Mouse (Mus musculus): ENCODE data around the gene Cstf3. TPM values are rescaled to one million over a fixed set of nuclear protein-coding genes. Genes with fewer than 3 reads are reported as not detected.

Gene Cstf3
- polyA plus RNA-seq, 1 experiment from 2014 or later, result 106 TPM

- Histone ChIP-seq H3K4me2 (ENCODE audit: low read depth, low read length, severe bottlenecking) (no peak overlapping the region), H3K36me3 (ENCODE audit: control insufficient read depth, insufficient read depth, low read length) (no peaks in the 10 kb centered on the region; the same call in 1 of the 2 replicates), H3K9me3 (ENCODE audit: control insufficient read depth, low read length) (no peaks in the 10 kb centered on the region), H3K4me1 (replicated peaks; ENCODE audit: control insufficient read depth, insufficient read depth, low read length) (no peaks in the 10 kb centered on the region), H3K4me3 (ENCODE audit: low read depth, low read length) (no peak overlapping the region), H3K27ac (ENCODE audit: low read depth, low read length) (no peak overlapping the region), H3K27me3 (ENCODE audit: control insufficient read depth, insufficient read depth, low read length) (no peaks in the 10 kb centered on the region), H3K9ac (ENCODE audit: low read length) (no peak overlapping the region)
- WGBS, result 93% methylated on average over 4 of the region's 4 CpGs
- DNase-seq (ENCODE audit: low spot score), result no peak
- ATAC-seq (replicated peaks; ENCODE audit: low FRiP score), result no peak
These were observed 25.8 kb downstream of the Cstf3 start for GRCm38 (mm10) chr2:104615985-104616711.

GRCm38 (mm10) chr2:104658659-104659058 lies 68.3 kb downstream of the Cstf3 start:
- WGBS, result 93% methylated on average over 1 of the region's 1 CpGs
- no peak overlapping the region for H3K27ac ChIP-seq (ENCODE audit: low read depth, low read length)
- no peak for ATAC-seq (replicated peaks; ENCODE audit: low FRiP score)
- H3K4me3 ChIP-seq (ENCODE audit: low read depth, low read length), result no peak overlapping the region
- H3K27me3 ChIP-seq (ENCODE audit: control insufficient read depth, insufficient read depth, low read length), result no peaks in the 10 kb centered on the region
- no peaks in the 10 kb centered on the region for H3K4me1 ChIP-seq (replicated peaks; ENCODE audit: control insufficient read depth, insufficient read depth, low read length)
- no peak overlapping the region for H3K9ac ChIP-seq (ENCODE audit: low read length)
- no peaks in the 10 kb centered on the region for H3K9me3 ChIP-seq (ENCODE audit: control insufficient read depth, low read length)
- H3K4me2 ChIP-seq (ENCODE audit: low read depth, low read length, severe bottlenecking), result no peak overlapping the region
- H3K36me3 ChIP-seq (ENCODE audit: control insufficient read depth, insufficient read depth, low read length), result no peaks in the 10 kb centered on the region; the same call in 1 of the 2 replicates
- DNase-seq (ENCODE audit: low spot score), result no peak

- H3K9ac ChIP-seq (ENCODE audit: low read length), result no peak overlapping the region
- no peak for ATAC-seq (replicated peaks; ENCODE audit: low FRiP score)
- 94% methylated on average over 8 of the region's 8 CpGs for WGBS
These were observed 73.2 kb downstream of the Cstf3 start for GRCm38 (mm10) chr2:104663372-104664100.

GRCm38 (mm10) chr2:104669122-104669804 lies 78.9 kb downstream of the Cstf3 start:
- peaks cover 4% of the 10 kb centered on the region for H3K36me3 ChIP-seq (ENCODE audit: control insufficient read depth, insufficient read depth, low read length)
- no peak overlapping the region for H3K9ac ChIP-seq (ENCODE audit: low read length)
- 87% methylated on average over 6 of the region's 6 CpGs for WGBS
- H3K9me3 ChIP-seq (ENCODE audit: control insufficient read depth, low read length), result no peaks in the 10 kb centered on the region
- H3K27me3 ChIP-seq (ENCODE audit: control insufficient read depth, insufficient read depth, low read length), result no peaks in the 10 kb centered on the region
- H3K4me2 ChIP-seq (ENCODE audit: low read depth, low read length, severe bottlenecking), result no peak overlapping the region
- H3K4me1 ChIP-seq (replicated peaks; ENCODE audit: control insufficient read depth, insufficient read depth, low read length), result no peaks in the 10 kb centered on the region
- ATAC-seq (replicated peaks; ENCODE audit: low FRiP score) (no peak), DNase-seq (ENCODE audit: low spot score) (no peak)
- H3K4me3 ChIP-seq (ENCODE audit: low read depth, low read length), result no peak overlapping the region
- no peak overlapping the region for H3K27ac ChIP-seq (ENCODE audit: low read depth, low read length)

More at GRCm38 (mm10) chr2:104663372-104664100, 73.2 kb downstream of the Cstf3 start:
- Histone ChIP-seq H3K36me3 (ENCODE audit: control insufficient read depth, insufficient read depth, low read length) (peaks cover 4% of the 10 kb centered on the region), H3K9me3 (ENCODE audit: control insufficient read depth, low read length) (no peaks in the 10 kb centered on the region), H3K4me1 (replicated peaks; ENCODE audit: control insufficient read depth, insufficient read depth, low read length) (no peaks in the 10 kb centered on the region), H3K4me2 (ENCODE audit: low read depth, low read length, severe bottlenecking) (no peak overlapping the region), H3K4me3 (ENCODE audit: low read depth, low read length) (no peak overlapping the region), H3K27me3 (ENCODE audit: control insufficient read depth, insufficient read depth, low read length) (no peaks in the 10 kb centered on the region), H3K27ac (ENCODE audit: low read depth, low read length) (no peak overlapping the region)
- no peak for DNase-seq (ENCODE audit: low spot score)

- DNase-seq (ENCODE audit: low spot score) (no peak), ATAC-seq (replicated peaks; ENCODE audit: low FRiP score) (no peak)
- Histone ChIP-seq H3K4me2 (ENCODE audit: low read depth, low read length, severe bottlenecking) (no peak overlapping the region), H3K9ac (ENCODE audit: low read length) (no peak overlapping the region), H3K36me3 (ENCODE audit: control insufficient read depth, insufficient read depth, low read length) (no peaks in the 10 kb centered on the region), H3K27ac (ENCODE audit: low read depth, low read length) (no peak overlapping the region), H3K4me1 (replicated peaks; ENCODE audit: control insufficient read depth, insufficient read depth, low read length) (no peaks in the 10 kb centered on the region), H3K27me3 (ENCODE audit: control insufficient read depth, insufficient read depth, low read length) (no peaks in the 10 kb centered on the region), H3K4me3 (ENCODE audit: low read depth, low read length) (no peak overlapping the region), H3K9me3 (ENCODE audit: control insufficient read depth, low read length) (no peaks in the 10 kb centered on the region)
These were observed 81.4 kb downstream of the Cstf3 start for GRCm38 (mm10) chr2:104671724-104672123.

- WGBS, result 93% methylated on average over 3 of the region's 3 CpGs
These were observed 87.0 kb downstream of the Cstf3 start for GRCm38 (mm10) chr2:104677326-104677725.

GRCm38 (mm10) chr2:104684771-104685170 lies 94.4 kb downstream of the Cstf3 start:
- Histone ChIP-seq H3K9me3 (ENCODE audit: control insufficient read depth, low read length) (no peaks in the 10 kb centered on the region), H3K4me3 (ENCODE audit: low read depth, low read length) (no peak overlapping the region), H3K27me3 (ENCODE audit: control insufficient read depth, insufficient read depth, low read length) (no peaks in the 10 kb centered on the region), H3K27ac (ENCODE audit: low read depth, low read length) (no peak overlapping the region), H3K4me1 (replicated peaks; ENCODE audit: control insufficient read depth, insufficient read depth, low read length) (no peaks in the 10 kb centered on the region), H3K4me2 (ENCODE audit: low read depth, low read length, severe bottlenecking) (no peak overlapping the region), H3K9ac (ENCODE audit: low read length) (no peak overlapping the region), H3K36me3 (ENCODE audit: control insufficient read depth, insufficient read depth, low read length) (no peaks in the 10 kb centered on the region; the same call in 1 of the 2 replicates)
- no peak for DNase-seq (ENCODE audit: low spot score)
- WGBS, result 88% methylated on average over 4 of the region's 4 CpGs
- no peak for ATAC-seq (replicated peaks; ENCODE audit: low FRiP score)

More at GRCm38 (mm10) chr2:104677326-104677725, 87.0 kb downstream of the Cstf3 start:
- DNase-seq (ENCODE audit: low spot score) (no peak), ATAC-seq (replicated peaks; ENCODE audit: low FRiP score) (no peak)
- Histone ChIP-seq H3K27ac (ENCODE audit: low read depth, low read length) (no peak overlapping the region), H3K4me2 (ENCODE audit: low read depth, low read length, severe bottlenecking) (no peak overlapping the region), H3K4me1 (replicated peaks; ENCODE audit: control insufficient read depth, insufficient read depth, low read length) (no peaks in the 10 kb centered on the region), H3K36me3 (ENCODE audit: control insufficient read depth, insufficient read depth, low read length) (no peaks in the 10 kb centered on the region; the same call in 1 of the 2 replicates), H3K4me3 (ENCODE audit: low read depth, low read length) (no peak overlapping the region), H3K9ac (ENCODE audit: low read length) (no peak overlapping the region), H3K9me3 (ENCODE audit: control insufficient read depth, low read length) (no peaks in the 10 kb centered on the region), H3K27me3 (ENCODE audit: control insufficient read depth, insufficient read depth, low read length) (no peaks in the 10 kb centered on the region)

GRCm38 (mm10) chr2:104685418-104685817 lies 95.1 kb downstream of the Cstf3 start:
- Histone ChIP-seq H3K4me1 (replicated peaks; ENCODE audit: control insufficient read depth, insufficient read depth, low read length) (no peaks in the 10 kb centered on the region), H3K4me2 (ENCODE audit: low read depth, low read length, severe bottlenecking) (no peak overlapping the region), H3K9ac (ENCODE audit: low read length) (no peak overlapping the region), H3K9me3 (ENCODE audit: control insufficient read depth, low read length) (no peaks in the 10 kb centered on the region), H3K27ac (ENCODE audit: low read depth, low read length) (no peak overlapping the region), H3K36me3 (ENCODE audit: control insufficient read depth, insufficient read depth, low read length) (no peaks in the 10 kb centered on the region; the same call in 1 of the 2 replicates), H3K4me3 (ENCODE audit: low read depth, low read length) (no peak overlapping the region), H3K27me3 (ENCODE audit: control insufficient read depth, insufficient read depth, low read length) (no peaks in the 10 kb centered on the region)
- WGBS, result 9% methylated on average over 13 of the region's 13 CpGs
- peak; percentile 92 for DNase-seq (ENCODE audit: low spot score)
- ATAC-seq (replicated peaks; ENCODE audit: low FRiP score), result peak; percentile 92
